Mouse (Mus musculus) testis, adult 2 months (tissue): ENCODE results near the gene Elmo1.

Experiments
- CTCF ChIP-seq: fragments of 200-500 bp; IDR thresholded peaks from 2 replicates; pipeline ENCODE4 v1.5.1; 2012; ENCODE audit warnings: low read depth, mild to moderate bottlenecking, inconsistent platforms, low read length, moderate library complexity; ENCODE audit not compliant: control insufficient read depth, insufficient read depth, insufficient replicate concordance
- POLR2A ChIP-seq: fragments of 200-500 bp; IDR thresholded peaks from 2 replicates; pipeline ENCODE4 v1.6.1; 2012; ENCODE audit warnings: low read depth, mild to moderate bottlenecking, inconsistent platforms, low read length, moderate library complexity; ENCODE audit not compliant: control insufficient read depth

DNA sequence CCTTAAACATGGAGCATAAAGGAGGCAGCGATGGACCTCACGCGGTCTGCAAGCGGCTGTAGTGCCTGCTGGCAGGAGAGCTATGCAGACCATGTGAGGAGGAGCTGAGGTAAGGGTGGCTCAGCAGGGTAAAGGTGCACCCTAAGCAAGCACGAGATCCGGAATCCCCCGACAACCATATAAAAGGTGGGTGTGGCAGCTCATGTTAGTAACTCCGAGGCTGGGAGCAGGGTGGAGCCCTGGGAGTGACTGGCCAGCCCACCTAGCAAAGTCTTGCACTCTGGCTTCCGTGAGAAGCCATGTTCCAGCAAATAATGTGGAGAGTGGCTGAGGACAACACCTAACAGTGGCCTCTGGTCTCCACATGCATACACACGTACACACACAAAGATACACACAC is 466.3 kb downstream of the Elmo1 start:
- TF ChIP-seq CTCF (no peak), POLR2A (no peak)
